Mouse (Mus musculus): Measurements from ENCODE around the gene Mul1. TPM values are rescaled to one million over a fixed set of nuclear protein-coding genes. Genes with fewer than 3 reads are reported as not detected.

The Mul1 gene
- total RNA-seq (2021): 10 to 100 TPM; 45.1 to 61.0 TPM
- polyA plus RNA-seq (2012; rRNA removed): 20.4 and 26.9 TPM in 2 replicates
- long read RNA-seq, transcript Mul1-201 (4 exons, 3,733 nt): major isoform, 23 of 38 reads
- long read RNA-seq, partial matches to known transcripts: 2 of 38 reads
- long read RNA-seq, other reads (novel, unspliced or antisense): 13 of 38 reads

DNA sequence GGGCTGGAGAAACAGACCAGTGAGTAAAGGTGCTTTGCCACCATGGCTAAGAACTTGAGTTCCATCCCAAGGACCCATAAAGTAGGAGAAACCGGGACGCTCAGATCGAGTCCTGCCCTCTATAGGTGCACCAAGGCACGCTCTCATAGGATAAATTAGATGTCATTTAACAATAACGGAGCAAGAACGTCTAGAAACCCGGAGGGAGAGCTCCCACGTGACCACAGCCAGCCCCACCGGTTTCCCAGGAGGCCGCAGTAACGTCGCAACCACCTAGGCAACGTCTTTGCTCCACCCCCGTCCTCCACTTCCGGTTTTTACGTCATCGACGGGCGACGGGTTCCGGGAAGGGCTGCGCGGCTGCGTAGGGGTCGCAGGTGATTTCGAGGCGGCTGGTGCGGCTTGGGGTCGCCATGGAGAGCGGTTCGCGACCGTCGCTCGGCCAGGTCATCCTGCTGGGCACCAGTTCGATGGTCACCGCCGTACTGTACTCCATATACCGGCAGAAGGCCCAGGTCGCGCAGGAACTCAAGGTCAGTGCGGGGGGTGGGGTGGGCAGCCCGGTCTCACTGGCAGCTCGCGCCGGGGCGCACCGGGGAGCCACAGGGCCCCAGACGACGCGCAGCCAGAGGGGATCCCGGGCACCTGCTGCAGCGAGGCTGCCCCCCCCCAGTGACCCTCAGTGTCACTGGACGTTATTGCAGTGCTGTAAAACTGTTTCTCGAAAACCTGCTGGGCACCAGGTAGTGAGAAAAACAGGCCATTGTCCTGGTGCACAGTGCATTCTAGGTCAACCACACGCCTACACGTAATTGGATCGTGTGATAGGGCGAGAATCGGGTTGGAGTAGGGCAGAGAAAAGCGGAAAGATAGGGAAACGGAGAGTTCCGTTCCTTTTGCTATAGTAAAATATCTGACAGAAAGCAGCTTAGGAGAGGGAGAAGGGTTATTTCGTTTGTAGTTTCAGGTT, at the start of gene Mul1:
Gene Mul1, plus strand, starts transcription at position 325 of the 970 bp plus-strand sequence.
- DNase-seq: peak; percentile 96

DNA sequence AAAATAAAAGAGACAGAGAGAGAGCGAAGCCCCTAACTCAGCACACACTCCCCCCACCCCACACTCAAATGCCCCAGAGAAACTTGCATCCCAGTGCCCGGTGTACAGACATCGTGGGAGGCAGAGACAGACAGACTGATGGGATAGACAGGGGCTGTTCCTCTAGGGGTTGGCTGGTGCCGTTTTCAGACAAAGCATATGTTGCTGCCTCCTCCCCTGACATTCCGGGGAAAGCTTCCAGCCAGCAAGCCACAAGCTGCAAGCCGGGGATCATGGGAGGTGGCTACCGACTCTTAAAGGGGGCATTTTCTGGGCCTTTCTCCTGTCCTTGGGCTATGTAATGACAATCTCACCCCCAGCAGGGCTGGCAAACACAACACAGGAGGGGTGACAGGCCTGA, 40.8 kb upstream of the Mul1 start:
- DNase-seq: no peak

DNA sequence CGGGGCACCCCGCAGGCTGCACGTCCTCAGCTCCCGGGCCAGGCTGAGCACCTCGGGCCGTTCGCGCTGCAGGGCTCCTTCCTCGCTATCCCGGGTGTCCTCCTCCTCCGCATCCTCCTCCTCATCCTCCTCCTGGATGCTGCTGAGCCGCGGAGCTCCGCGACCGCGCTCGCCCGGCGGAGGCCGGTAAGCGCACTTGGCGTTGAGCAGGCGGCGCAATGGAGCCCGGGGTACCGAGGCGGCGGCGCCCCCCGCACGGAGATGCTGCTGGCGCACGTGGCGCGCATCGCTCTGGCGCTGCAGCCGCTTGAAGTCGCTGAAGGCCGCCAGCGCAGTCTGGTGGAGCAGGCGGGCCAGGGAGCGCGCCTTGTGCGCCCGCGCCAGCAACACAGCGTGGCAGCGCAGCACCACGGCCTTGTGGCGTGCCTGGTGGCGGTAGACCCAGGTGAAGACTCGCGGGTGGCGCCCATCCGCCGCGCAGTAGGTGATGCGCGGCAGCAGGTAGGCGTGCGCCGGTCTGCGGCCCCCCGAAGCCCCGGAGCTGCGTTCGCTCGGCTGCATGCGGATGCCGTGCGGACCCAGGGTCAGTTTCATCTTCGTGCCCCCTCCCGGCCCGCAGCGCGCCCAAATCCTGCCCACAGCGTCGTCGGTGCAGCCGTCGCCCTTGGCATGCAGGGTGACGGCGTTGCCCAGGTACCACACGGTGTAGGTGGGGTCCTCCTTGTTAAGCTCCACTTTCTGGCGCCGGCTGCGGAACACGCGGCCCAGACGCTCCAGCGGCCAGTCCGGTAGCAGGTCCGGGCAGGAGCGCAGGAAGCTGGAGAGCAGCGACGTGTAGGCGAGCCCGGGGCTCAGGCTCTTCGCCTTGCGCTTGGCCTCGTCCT, 39.1 kb upstream of the Mul1 start:
- DNase-seq: peak; percentile 68

DNA sequence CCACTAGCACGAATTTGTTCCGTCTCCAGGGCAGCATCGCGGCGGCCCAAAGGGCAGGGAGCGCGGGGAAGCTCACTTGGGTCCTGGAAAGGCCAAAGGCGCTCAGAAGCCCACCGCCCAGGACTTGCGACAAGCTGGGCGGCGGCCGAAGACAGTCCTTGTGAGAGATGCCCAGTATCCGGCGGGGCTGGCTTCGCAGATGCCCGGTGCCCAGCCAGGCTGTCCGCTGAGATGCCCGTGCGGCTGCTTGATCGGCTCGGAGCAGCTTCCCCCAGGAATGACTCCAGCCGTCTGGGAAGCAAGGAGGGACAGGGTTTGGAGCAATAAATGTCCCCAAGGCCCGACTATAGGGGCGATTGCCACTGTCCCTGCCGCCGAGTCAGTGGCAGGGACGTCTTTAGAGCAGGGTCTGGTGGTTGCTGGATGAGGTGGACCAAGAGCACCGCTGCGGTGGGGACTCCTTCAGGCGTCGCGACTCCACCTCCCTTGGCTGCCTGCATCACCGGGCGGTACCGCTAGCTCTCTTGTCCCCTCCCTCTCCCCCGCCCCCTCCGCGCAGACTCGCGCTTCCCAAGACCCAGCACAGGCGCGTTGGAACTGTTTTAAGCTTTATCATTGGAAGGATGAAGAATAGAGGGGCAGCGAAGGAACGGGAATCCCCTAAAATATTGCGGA, 38.4 kb upstream of the Mul1 start, which contains the start of gene Fam43b:
Gene Fam43b, minus strand, starts transcription at position 558 of the 675 bp plus-strand sequence.
- peak; percentile 81 for DNase-seq

DNA sequence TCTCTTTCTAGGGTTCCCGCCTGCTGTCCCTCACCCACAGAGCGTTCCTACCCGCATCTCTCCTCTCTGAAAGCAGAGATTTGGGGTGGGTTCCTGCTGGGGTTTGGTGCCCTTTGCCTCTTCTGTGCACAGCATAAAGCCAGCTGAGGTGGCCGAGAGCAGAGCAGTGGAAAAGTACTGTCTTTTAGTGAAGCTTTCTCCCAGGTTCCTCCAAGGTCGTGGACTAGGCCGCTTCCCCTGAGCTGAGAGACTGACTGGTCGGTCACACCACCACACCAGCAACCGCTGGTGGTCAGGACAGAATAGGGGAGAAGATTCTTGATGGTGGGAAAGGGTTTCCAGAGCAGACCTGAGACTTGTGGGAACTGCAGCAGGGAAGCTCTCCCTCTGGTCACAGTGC, 37.8 kb upstream of the Mul1 start:
- DNase-seq: peak; percentile 45

DNA sequence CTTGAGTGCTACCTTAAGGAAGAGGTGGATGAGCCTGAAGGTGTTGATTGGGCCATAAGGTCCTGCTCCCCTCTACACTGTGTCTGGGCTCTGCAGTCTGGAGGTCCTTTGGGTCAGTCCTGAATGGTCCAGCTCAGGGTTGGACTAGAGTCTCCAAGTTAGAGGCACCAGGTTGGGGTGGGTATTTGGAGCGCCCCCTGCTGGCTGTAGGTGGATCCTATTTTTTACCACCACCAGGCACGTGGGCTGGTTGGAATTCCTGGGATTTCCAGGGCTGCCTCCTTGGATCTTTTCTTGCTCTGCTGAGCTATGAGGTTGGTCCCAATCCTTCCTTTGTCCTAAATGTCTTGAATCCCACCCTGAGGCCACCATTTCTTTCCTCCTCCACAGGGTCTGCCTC, 29.7 kb upstream of the Mul1 start:
- peak; percentile 65 for DNase-seq

DNA sequence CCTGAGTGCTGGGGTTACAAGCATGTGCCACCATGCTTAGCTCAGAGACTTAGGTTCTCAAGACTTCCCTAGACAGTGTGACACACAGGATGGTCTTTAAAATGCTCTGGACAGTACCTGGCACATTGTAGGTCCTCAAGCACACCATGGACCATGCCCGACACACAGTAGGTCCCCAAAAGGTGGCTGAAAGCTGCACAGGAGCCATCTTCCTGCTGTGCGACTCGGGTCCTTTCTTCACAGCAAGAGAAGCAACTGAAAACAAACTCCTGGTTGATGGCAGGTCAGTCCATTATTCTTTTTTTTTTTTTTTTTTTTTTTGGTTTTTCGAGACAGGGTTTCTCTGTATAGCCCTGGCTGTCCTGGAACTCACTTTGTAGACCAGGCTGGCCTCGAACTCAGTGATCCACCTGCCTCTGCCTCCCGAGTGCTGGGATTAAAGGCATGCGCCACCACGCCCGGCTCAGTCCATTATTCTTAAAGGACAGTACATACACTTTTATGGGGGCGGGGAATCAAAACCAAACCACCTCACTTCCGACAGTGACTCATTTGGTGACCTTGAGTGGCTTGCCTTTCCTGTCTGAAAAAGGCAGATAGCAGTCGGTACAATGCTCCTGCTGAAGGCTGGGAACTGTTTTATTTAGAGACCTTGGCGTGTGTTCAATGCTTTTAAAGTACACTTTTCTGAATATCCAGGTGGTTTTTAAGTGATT, 26.8 kb upstream of the Mul1 start:
- DNase-seq: peak; percentile 81

DNA sequence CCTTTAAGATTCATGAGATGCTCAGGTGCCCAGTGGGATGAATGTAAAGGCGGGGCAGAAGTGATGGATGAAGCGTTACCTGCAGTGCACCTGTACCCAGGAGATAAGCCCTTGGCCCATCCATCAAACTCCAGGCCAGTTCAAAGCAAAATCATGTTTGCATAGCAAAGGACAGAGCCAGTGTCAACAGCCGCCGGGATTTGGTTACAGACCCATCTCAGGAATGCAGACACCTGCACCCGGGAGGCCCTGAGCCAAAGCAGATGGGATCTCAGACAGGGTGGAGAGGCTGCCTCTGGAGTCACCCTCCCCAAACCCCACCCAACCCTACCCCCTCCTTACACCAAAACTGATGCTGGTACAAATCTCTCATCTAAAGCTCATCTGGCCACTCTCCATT, 23.5 kb upstream of the Mul1 start:
- no peak for DNase-seq

DNA sequence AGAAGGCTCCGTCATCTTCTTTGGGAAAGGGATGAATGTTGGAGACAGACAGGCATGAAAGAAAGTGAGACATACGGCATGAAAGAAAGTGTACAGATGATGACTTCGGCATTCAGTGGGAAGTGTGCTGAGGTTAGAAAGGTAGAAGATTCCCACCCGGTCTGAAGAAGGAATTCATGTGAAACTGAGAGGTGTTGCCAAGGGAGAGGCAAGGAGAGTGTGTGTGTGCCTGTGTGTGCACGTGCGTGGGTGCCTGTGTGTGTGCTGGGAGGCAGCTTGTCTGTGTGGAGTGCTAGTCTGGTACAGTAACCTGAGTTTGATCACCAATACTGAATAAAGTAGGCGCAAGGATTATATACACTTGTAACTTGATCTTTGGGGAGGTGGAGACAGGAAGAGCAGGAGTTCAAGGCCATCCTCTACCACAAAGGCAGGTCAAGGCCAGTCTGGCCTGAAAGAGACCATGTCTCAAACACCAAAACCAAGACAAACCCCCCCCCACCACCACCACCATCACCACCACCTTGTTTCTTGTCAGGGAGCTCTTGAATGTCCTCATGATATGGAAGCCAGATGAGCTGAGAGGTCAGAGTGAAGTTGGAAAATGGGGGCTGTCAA, 22.9 kb upstream of the Mul1 start:
- no peak for DNase-seq

DNA sequence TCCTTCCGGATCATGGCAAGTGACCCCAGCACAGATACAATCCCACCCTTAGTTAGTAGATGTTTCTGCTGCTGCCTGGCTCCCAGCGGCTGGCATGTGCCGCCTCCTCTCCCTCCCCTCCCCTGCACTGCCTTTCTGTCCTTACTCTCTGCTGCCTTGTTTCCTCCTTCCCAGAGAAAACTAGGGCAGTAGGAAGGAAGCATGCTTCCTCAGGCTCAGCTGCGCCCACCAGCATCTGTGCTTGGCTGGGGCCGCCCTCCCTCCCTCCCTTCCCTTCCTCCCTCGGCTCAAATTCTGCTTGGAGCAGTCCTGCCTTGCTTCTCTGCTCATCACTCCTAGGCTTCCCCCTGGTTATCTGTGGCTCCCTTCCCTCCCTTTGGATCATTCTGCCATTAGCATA, 19.7 kb upstream of the Mul1 start:
- peak; percentile 19 for DNase-seq

DNA sequence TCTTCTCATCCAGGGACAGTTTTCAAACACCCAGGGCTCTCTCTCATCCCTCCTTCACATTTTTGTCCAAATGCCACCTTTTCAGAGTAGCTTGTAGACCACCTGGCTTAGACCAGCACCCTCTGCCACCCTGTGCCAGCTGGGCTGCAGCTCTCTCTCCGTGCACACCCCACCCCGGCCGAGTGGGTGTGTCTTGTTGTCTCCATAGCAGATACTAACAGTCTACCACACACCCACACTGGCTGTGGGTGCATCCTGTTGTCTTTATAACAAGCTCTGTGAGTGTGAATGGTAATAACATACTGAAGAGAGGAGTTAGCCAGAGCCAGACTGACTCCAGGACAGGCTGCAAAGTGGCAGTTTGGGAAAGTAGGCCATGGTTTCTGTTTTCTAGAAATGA, 18.5 kb upstream of the Mul1 start:
- no peak for DNase-seq

DNA sequence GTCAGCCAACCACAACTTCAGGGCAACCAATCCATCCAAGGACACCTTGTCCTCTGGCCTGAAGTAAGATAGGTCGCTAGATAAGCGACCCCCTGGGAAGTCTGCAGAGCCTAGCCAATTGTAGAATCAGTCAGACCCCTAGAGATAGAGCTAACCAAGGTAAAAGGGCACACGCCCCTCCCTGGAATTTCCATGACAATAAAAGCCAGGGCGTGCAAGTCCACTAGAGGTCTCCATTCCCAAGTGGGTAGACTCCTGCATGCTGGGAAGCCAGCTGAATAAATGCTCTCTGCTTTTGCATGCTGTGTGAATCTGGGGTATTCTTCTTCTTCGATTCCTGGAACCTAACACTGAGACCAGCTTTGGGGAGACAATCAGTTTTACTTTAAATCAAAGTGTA, 18.1 kb upstream of the Mul1 start:
- no peak for DNase-seq

DNA sequence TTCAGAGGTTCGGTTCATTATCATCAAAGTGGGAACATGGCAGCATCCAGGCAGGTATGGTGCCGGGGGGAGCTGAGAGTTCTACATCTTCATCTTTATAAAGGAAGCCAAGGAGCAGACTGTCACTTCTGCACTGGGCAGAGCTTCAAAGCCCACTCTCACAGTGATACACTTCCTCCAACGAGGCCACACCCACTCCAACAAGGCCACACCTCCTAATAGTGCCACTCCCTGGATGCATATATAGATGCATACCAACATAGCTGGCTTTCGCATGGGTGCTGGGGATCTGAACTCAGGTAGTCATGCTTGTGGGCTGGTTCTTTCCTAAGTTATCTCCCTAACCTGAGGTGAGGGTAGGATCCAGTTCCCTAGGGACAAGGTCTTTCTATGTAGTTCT, 16.6 kb upstream of the Mul1 start:
- no peak for DNase-seq

DNA sequence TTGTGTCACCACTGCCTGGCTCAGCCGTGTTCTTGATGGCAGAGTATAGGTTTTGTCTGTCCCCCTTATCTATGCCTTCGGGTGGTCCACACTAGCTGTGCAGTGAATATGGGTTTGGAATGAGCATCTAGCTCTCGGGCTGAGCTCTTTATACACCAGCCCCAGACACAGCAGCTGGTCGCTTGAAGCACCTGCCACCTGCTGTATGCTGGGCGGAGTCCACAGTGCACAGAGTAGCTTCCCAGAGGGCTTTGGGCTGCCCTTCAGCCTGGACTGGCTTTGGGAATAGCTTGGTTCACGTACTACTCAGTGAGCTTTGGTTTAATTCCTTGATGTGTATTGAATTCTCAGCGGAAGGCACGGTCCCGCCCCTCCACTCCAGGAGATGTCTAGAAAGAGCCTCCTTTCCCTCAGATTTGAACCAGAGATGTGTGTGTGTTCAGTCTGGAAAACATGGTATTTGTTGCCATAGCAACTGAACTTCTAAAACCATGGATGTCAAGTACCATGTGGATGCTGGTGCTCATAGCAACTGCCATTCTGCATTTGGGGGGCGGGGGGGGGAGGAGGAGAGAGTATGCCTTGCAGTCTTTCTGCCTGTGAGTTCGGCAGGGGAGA, 16.0 kb upstream of the Mul1 start:
- no peak for DNase-seq

DNA sequence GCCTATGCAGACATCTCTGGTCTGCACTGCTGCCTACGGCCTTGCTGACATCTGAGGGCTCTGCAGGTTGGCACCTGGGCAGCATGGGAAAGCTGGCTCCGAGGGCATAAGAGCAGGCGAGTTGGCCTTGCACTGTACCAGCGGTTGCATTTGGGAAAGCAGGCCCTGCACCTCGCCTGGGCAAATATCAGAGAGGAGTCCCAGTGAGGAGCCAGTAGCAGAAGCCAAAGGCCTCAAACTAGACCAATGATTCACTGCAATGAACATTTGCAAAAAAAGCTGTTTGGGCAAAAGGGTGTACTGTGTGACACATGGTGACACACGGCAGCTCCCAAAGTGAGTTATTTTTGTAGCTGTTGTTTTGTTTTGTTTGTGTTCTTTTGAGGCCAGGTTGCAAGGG, 9.4 kb upstream of the Mul1 start:
- peak; percentile 65 for DNase-seq

DNA sequence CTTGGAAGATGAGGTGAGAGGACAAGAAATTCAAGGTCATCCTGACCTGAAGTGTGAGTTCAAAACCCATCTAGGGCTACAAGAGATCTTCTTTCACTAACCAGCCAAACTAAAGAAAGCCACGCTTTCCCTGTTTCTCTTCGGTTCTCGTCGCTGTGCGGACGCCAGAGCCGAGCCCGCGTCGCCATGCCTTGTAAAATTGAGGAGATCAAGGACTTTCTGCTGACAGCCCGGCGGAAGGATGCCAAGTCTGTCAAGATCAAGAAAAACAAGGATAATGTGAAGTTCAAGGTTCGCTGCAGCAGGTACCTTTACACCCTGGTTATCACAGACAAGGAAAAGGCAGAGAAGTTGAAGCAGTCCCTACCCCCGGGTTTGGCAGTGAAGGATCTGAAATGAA, 8.9 kb upstream of the Mul1 start:
- DNase-seq: peak; percentile 67

DNA sequence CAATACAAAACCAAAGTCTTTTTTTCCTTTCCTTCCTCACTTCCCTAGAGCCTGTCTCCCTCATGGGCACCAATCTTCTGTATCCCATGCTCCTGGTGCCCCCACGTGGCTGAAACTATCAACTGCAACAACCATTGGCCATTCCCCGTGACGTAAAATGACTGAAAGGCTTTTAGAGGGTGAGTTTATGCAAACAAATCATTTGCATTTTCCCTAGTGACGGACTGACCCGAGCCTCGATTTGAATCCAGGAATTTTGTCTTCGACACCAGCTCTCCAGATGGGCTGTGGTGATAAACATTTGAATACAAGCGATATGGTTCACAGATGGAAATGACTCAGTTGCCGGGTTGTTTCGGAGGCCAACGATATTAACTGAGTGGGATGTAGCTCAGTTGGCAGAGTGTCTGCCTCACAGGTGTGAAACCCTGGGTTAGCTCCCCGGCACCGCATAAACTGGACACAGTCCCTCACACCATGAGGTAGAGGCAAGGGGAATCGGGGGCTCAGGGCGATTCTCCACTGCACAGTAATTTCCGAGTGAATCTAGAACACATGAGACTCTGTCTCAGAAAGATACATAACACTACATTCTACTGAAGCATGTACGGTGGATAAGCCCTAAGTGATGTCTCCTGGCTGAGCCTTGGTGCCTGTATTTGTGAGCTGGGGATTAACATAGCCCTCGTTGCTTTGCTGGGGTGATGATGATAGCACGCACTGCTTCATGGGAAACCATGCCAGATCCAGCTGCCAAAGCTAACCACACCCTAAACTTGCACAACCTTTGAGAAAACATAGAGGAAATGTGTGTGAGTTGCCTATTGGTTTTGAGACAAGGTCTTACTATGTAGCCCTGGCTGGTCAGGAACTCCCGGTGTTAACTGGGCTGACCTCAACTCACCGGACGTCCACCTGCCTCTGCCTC, 7.4 kb upstream of the Mul1 start:
- peak; percentile 88 for DNase-seq

DNA sequence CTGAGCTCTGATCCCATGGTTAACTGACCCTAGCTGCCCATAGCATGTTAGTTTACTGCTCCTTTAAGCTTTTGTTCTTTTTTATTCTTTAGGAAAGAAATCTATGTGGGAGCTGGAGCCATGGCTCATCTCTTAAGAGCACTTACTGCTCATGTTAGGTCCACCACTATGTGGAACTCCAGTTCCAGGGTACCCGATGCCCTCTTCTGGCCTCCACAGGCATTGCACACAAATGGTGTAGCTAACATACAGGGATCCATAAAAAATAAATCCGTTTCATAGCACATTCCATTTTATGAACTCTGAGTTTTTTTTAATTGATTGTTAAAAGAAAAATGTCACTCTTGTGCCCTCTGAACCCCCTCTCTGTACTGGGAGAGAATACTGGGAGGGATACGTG, 4.7 kb upstream of the Mul1 start:
- DNase-seq: peak; percentile 57

DNA sequence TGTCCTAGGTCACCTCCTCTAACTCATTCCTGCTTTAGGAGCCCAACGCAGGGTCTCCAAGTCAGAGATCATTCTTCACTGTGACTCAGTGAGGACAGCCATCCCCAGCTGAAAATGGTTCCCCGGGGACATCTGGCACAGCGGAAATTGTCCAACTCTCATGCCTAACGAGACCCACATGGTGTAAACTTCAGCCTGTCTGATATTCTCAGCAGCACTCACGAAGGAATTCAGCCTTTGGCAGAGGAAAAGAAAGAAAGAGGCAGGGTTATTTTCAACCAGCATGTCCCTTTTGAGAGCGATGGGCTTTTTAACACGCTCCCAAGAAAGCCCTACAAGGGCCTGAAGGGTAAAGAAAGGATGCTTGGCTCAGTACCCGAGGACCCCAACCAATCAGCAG, 3.1 kb upstream of the Mul1 start:
- no peak for DNase-seq
